Mouse (Mus musculus): Measurements from ENCODE around the gene Ski.

DNA sequence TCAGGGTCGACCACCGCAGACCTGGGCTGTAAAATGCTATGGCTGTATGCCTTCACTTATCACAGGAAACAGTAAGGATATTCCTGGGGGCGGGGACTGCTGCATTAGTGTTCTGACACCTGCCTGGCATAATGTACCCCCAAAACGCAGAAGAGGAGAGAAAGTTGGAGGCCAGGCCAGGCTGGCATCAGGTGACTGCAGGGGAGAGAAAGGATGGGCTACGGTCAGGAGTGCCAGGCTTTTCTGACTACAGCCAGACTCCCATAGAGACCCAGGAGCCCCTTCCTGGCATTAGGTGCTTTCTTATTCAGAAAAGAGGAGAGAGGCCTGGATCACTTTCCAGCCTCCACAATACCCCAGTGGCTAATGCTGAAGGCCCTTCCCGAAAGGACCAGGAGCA, 17.1 kb upstream of the Ski start:
- TF ChIP-seq CTCF (conservative IDR thresholded peaks at IDR 0.05; ENCODE audit: low read length) (no peak), NANOG (IDR thresholded peaks at IDR 0.05; ENCODE audit: borderline replicate concordance, low read length) (no peak)

Measured in E14TG2a.4 (cell line).